Mouse (Mus musculus): ENCODE data around the gene Sidt2. TPM values are rescaled to one million over a fixed set of nuclear protein-coding genes. Genes with fewer than 3 reads are reported as not detected.
A peak's percentile ranks its signal among the peaks of the same experiment; 100 is the strongest.

The Sidt2 gene
- total and polyA plus RNA-seq, 2 experiments from 2014 or later = 46.5 to 77.5 TPM

DNA sequence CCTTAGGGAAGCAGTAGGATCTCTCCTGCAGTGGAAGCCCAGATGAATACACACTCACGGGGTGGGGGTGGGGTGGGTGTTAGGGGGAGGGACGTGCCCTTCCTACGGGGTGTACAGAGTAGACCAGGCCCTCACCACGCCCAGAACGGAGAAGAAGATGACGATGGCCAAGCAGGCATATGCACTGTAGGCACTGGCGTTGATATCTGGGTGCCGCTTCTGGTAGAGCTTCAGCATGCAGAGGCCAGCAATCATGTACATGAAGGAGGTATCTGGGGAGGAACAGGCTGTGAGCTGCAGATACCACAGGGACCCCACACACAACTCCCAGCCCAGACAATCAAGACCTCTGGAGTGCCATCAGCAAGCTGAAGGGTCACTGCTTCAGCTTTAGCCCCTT, 12.1 kb downstream of the Sidt2 start:
- Histone ChIP-seq H3K9me3 (ENCODE audit: low read length) (no peaks in the 10 kb centered on the region), H3K4me2 (ENCODE audit: low read depth) (no peak overlapping the region), H3K27me3 (ENCODE audit: insufficient read depth, low read length) (no peaks in the 10 kb centered on the region), H3K4me1 (ENCODE audit: insufficient read depth) (no peaks in the 10 kb centered on the region), H3K27ac (ENCODE audit: low read depth, low read length) (no peak overlapping the region), H3K4me3 (ENCODE audit: low read depth, low read length) (no peak overlapping the region), H3K36me3 (ENCODE audit: insufficient read depth) (peaks cover 82% of the 10 kb centered on the region), H3K9ac (no peak overlapping the region)
- 93% methylated on average over 8 of the region's 8 CpGs for WGBS
- ATAC-seq (no peak), DNase-seq (no peak)
- TF ChIP-seq CTCF (IDR thresholded peaks at IDR 0.05; ENCODE audit: low read depth) = no peak

DNA sequence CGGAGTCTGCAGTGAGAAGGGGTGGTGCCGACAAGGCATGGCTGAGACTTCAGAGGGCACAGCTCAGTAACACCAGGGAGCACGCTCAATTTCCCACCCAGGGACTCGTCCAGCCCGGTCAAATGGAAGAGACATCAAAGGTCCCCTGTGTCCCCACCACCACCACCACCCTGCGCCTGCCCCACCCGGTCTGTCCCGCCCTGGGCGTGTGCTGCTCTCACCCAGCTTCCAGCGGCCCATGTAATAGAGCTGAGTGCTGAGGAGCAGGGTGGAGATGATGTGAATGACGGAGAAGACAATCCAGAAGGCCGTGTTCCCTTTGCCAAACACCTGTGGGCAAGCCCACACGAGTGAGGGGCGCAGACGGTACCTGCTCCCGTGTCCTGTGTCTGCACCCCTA, 12.6 kb downstream of the Sidt2 start:
- Histone ChIP-seq H3K9me3 (ENCODE audit: low read length) (no peaks in the 10 kb centered on the region), H3K27ac (ENCODE audit: low read depth, low read length) (no peak overlapping the region), H3K36me3 (ENCODE audit: insufficient read depth) (peaks cover 81% of the 10 kb centered on the region), H3K27me3 (ENCODE audit: insufficient read depth, low read length) (no peaks in the 10 kb centered on the region), H3K4me2 (ENCODE audit: low read depth) (no peak overlapping the region), H3K9ac (no peak overlapping the region), H3K4me3 (ENCODE audit: low read depth, low read length) (no peak overlapping the region), H3K4me1 (ENCODE audit: insufficient read depth) (no peaks in the 10 kb centered on the region)
- 95% methylated on average over 16 of the region's 16 CpGs for WGBS
- TF ChIP-seq CTCF (IDR thresholded peaks at IDR 0.05; ENCODE audit: low read depth) = no peak
- DNase-seq = no peak
- ATAC-seq = no peak

- Histone ChIP-seq H3K4me2 (ENCODE audit: low read depth) (no peak overlapping the region), H3K36me3 (ENCODE audit: insufficient read depth) (peaks cover 72% of the 10 kb centered on the region), H3K27me3 (ENCODE audit: insufficient read depth, low read length) (no peaks in the 10 kb centered on the region), H3K9ac (no peak overlapping the region), H3K4me1 (ENCODE audit: insufficient read depth) (no peaks in the 10 kb centered on the region), H3K9me3 (ENCODE audit: low read length) (no peaks in the 10 kb centered on the region), H3K27ac (ENCODE audit: low read depth, low read length) (no peak overlapping the region), H3K4me3 (ENCODE audit: low read depth, low read length) (no peak overlapping the region)
- ATAC-seq (no peak), DNase-seq (no peak)
- WGBS = 62% methylated on average over 18 of the region's 18 CpGs
- TF ChIP-seq CTCF (IDR thresholded peaks at IDR 0.05; ENCODE audit: low read depth) = no peak
Measured at GRCm38 (mm10) chr9:45941329-45941888, 13.6 kb downstream of the Sidt2 start.

DNA sequence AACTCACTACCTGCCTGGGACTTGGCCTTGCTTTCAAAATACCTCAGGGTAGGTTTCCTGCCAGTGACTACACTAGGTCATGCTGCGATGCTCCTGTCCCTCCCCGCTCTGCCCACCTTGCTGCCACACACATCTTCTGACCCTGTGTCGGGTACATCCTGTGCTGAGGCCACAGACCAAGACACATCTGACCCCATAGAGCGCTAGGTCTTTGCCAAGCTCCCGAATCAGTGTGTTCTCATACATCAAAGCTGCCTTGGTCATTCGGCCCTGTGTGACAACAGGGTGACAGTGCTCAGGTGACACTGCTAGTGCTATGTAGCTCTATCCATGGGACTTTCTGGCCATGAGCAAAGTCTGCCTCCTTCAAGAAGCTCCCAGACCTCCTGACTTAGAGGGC, 15.3 kb downstream of the Sidt2 start:
- no peaks in the 10 kb centered on the region for H3K9me3 ChIP-seq (ENCODE audit: low read length)
- DNase-seq = no peak
- no peak overlapping the region for H3K4me2 ChIP-seq (ENCODE audit: low read depth)
- no peak overlapping the region for H3K27ac ChIP-seq (ENCODE audit: low read depth, low read length)
- no peak for ATAC-seq
- WGBS = 98% methylated on average over 6 of the region's 6 CpGs
- H3K36me3 ChIP-seq (ENCODE audit: insufficient read depth) = peaks cover 65% of the 10 kb centered on the region
- H3K4me3 ChIP-seq (ENCODE audit: low read depth, low read length) = no peak overlapping the region
- no peak for TF ChIP-seq CTCF (IDR thresholded peaks at IDR 0.05; ENCODE audit: low read depth)
- H3K4me1 ChIP-seq (ENCODE audit: insufficient read depth) = no peaks in the 10 kb centered on the region
- no peaks in the 10 kb centered on the region for H3K27me3 ChIP-seq (ENCODE audit: insufficient read depth, low read length)
- no peak overlapping the region for H3K9ac ChIP-seq

DNA sequence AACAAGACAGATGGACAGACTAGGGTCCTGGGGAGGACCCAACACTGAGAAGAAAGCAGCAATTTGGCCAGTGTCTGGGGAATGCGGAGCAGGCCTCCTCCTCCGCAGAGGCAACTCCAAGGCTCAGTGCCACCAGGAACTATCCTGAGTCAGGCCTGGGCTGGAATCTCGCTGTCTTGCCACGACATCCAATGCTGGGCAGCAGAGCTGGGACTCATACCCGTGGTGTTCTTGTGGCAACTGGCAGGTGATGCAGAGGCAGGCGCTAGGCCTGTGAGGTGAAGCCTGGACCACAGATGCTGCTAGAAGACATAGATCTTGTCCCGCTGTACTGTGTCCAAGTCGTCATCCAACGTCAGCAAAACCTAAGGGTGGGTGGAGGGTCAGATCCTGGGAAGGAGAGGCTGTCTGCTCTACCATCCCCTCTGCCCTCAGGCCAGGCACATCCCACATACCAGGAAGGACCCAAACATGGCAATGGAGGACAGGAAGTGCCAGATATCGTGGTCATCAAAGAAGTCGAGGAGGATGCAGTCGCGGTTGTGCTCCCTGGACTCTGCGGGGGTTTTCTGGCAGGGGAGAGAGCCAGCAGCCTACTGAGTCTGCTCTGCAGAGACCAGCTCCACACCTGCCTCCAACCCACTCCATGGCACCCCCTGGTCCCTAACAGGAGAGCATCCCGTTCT, 16.0 kb downstream of the Sidt2 start:
- H3K4me3 ChIP-seq (ENCODE audit: low read depth, low read length) = no peak overlapping the region
- H3K9ac ChIP-seq = no peak overlapping the region
- 89% methylated on average over 15 of the region's 15 CpGs for WGBS
- H3K4me1 ChIP-seq (ENCODE audit: insufficient read depth) = no peaks in the 10 kb centered on the region
- no peak for TF ChIP-seq CTCF (IDR thresholded peaks at IDR 0.05; ENCODE audit: low read depth)
- H3K27me3 ChIP-seq (ENCODE audit: insufficient read depth, low read length) = no peaks in the 10 kb centered on the region
- ATAC-seq (no peak), DNase-seq (no peak)
- peaks cover 58% of the 10 kb centered on the region for H3K36me3 ChIP-seq (ENCODE audit: insufficient read depth)
- no peak overlapping the region for H3K4me2 ChIP-seq (ENCODE audit: low read depth)
- no peaks in the 10 kb centered on the region for H3K9me3 ChIP-seq (ENCODE audit: low read length)
- H3K27ac ChIP-seq (ENCODE audit: low read depth, low read length) = no peak overlapping the region

DNA sequence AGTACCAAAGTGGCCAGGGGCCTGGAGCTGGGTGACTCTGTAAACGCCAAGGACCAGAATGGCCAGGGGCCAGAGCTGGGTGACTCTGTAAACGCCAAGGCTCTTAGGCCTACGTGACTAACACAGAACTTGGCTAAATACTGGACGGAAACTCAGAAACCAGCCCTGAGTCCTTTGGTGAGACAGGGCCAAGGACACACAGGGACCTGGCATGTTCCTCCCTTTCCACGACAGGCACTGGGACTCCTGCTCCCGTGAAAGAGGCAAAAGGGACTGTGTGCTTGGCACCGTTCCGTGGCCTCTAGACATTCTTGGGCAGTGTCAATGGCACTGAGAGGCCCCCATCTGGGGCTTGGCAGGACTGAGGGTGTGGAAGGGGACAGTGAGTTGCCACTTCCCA, 17.0 kb downstream of the Sidt2 start:
- DNase-seq (no peak), ATAC-seq (no peak)
- Histone ChIP-seq H3K4me3 (ENCODE audit: low read depth, low read length) (no peak overlapping the region), H3K36me3 (ENCODE audit: insufficient read depth) (peaks cover 50% of the 10 kb centered on the region), H3K9me3 (ENCODE audit: low read length) (no peaks in the 10 kb centered on the region), H3K27ac (ENCODE audit: low read depth, low read length) (no peak overlapping the region), H3K4me2 (ENCODE audit: low read depth) (no peak overlapping the region), H3K27me3 (ENCODE audit: insufficient read depth, low read length) (no peaks in the 10 kb centered on the region), H3K9ac (no peak overlapping the region), H3K4me1 (ENCODE audit: insufficient read depth) (no peaks in the 10 kb centered on the region)
- 92% methylated on average over 8 of the region's 8 CpGs for WGBS
- TF ChIP-seq CTCF (IDR thresholded peaks at IDR 0.05; ENCODE audit: low read depth) = no peak

GRCm38 (mm10) chr9:45936883-45937282, 18.2 kb downstream of the Sidt2 start:
- no peaks in the 10 kb centered on the region for H3K4me1 ChIP-seq (ENCODE audit: insufficient read depth)
- no peak overlapping the region for H3K4me3 ChIP-seq (ENCODE audit: low read depth, low read length)
- TF ChIP-seq CTCF (IDR thresholded peaks at IDR 0.05; ENCODE audit: low read depth) = peak; percentile 70
- no peaks in the 10 kb centered on the region for H3K9me3 ChIP-seq (ENCODE audit: low read length)
- no peak overlapping the region for H3K4me2 ChIP-seq (ENCODE audit: low read depth)
- peak; percentile 68 for ATAC-seq
- 18% methylated on average over 3 of the region's 3 CpGs for WGBS
- H3K27ac ChIP-seq (ENCODE audit: low read depth, low read length) = no peak overlapping the region
- peaks cover 39% of the 10 kb centered on the region for H3K36me3 ChIP-seq (ENCODE audit: insufficient read depth)
- no peaks in the 10 kb centered on the region for H3K27me3 ChIP-seq (ENCODE audit: insufficient read depth, low read length)
- DNase-seq = peak; percentile 61
- H3K9ac ChIP-seq = no peak overlapping the region
